Mouse (Mus musculus) cortical plate, adult 2 months (tissue): Measurements from ENCODE around the gene Vps45.

Experiments
- CTCF ChIP-seq: fragments of 200-500 bp; IDR thresholded peaks from 2 replicates; pipeline ENCODE4 v1.5.1; 2011; ENCODE audit warnings: mild to moderate bottlenecking, control low read depth, low read length; ENCODE audit not compliant: insufficient read depth; ENCODE audit errors: extremely low read depth
- POLR2A ChIP-seq: fragments of 200-500 bp; IDR thresholded peaks from 2 replicates; pipeline ENCODE4 v1.6.1; 2011; ENCODE audit warnings: mild to moderate bottlenecking, low read length, control low read depth; ENCODE audit not compliant: insufficient read depth; ENCODE audit errors: extremely low read depth

DNA sequence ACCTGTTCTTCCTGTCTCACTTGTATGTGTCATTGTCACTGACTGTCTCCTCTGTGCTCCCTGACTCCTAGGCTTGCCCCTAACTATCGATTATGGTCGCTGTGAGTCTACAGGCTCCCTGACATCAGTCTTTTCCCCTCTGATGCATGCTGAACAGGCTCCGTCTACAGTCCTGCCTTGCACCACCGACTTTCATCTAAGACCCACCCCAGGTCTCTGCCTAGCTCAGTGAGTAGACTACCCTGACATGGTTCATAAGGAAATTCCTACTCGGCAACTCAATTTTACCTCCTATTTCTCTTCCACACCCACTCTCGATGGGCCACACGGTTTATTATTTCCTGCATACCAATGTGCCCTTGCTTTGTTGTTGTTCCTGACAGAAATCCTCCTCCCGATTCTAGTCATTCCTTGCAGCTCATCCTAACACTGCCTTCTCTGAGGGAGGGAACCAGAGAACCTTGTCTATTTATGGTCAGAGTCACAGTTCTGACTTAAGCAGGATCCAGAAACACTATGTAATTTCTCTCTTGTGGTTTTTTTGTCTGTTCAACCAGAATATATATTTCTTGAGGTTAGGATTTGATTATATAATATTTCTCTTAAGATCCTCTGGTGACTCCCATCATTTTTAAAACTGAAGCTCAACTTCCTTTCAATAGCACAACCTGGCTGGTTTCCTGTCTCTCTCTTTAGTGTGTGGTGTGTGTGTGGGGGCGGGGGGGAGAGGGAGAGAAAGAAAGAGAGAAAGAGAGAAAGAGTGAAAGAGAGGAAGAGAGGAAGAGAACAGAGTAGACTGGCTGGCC, 18.2 kb downstream of the Vps45 start:
- TF ChIP-seq CTCF, result no peak
- TF ChIP-seq POLR2A, result no peak
